Comparison of ENCODE assay signal across 10 mouse cellular contexts in the genomic region with DNA sequence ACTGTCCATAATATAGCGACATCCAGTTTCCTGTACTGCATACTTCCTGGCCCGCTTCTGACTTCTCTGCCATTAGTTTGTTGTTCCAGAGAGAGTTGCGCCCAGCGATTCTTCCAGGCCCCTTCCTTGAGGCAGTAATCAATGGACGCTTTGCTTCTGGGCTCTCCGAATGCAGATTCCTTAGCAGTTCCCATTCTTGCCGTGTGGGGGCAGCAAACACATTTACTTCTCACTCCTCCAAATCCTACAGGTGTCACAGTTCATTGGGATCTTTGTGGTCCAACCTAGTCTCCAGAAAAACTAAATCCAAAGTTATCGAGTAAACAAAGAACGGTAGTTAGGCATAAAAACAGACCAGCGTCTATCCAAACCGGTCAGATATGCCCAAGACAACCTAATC. TPM values are rescaled to one million over a fixed set of nuclear protein-coding genes. Genes with fewer than 3 reads are reported as not detected.
DNase-seq lines count a peak whose midpoint lies in the region; ATAC-seq and TF ChIP-seq lines count a peak whose summit lies in the region.
"Had no signal": no experiment of that assay in that cellular context is flagged by ENCODE, and none has a peak within 500 bp of the region (broad histone marks: within the 10 kb centered on the region; RNA-seq: fewer than 3 reads in every experiment).

No protein-coding gene starts in this region.

- no peaks in the 10 kb centered on the region for H3K4me1 ChIP-seq in liver, adult 2 months (ENCODE audit: control insufficient read depth, insufficient read depth, low read length)
- H3K4me1 ChIP-seq in liver, embryonic 11.5 days (replicated peaks; ENCODE audit: control insufficient read depth, insufficient read depth, low read length) = no peaks in the 10 kb centered on the region
- H3K4me1 ChIP-seq in lung, embryonic 14.5 days (ENCODE audit: insufficient read depth) = peaks cover 4% of the 10 kb centered on the region; the same call in 1 of the 2 replicates
- H3K4me1 ChIP-seq: midbrain, embryonic 12.5 days had no signal

- peak; percentile 34 to 82 for DNase-seq in adrenal gland, adult (ENCODE audit: inconsistent age in 2 of 2, low spot score in 1 of 2)
- no peak for DNase-seq in adrenal gland, adult 8-10 months
- DNase-seq in liver, adult 2 months (ENCODE audit: extremely low read depth, low read depth, low spot score) = peak; percentile 35
- DNase-seq in liver, embryonic 11.5 days (ENCODE audit: low spot score) = no peak
- DNase-seq in c-Kit-positive CD71-positive TER-119-positive erythroid progenitor cells, embryonic 14.5 days (ENCODE audit: low spot score) = peak; percentile 20
- peak; percentile 75 for DNase-seq in kidney, postnatal 10 days
- peak; percentile 72 for DNase-seq in lung, embryonic 14.5 days
- DNase-seq in testis, postnatal 10 days (ENCODE audit: low spot score) = peak; percentile 71

- no peaks in the 10 kb centered on the region for H3K9me3 ChIP-seq in liver, embryonic 11.5 days (ENCODE audit: control insufficient read depth, low read length)
- no peaks in the 10 kb centered on the region for H3K9me3 ChIP-seq in lung, embryonic 14.5 days (ENCODE audit: low read depth, low read length)
- H3K9me3 ChIP-seq: midbrain, embryonic 12.5 days had no signal

- H3K36me3 ChIP-seq in liver, adult 2 months (ENCODE audit: control insufficient read depth, insufficient read depth, low read length) = no peaks in the 10 kb centered on the region
- H3K36me3 ChIP-seq in liver, embryonic 11.5 days (ENCODE audit: control insufficient read depth, insufficient read depth, low read length) = no peaks in the 10 kb centered on the region
- H3K36me3 ChIP-seq in lung, embryonic 14.5 days (ENCODE audit: insufficient read depth) = no peaks in the 10 kb centered on the region
- H3K36me3 ChIP-seq: midbrain, embryonic 12.5 days had no signal

- no peak for ATAC-seq in liver, embryonic 11.5 days (replicated peaks; ENCODE audit: low FRiP score)
- ATAC-seq in lung, embryonic 14.5 days (ENCODE audit: insufficient read depth) = no peak

- H3K79me2 ChIP-seq in liver, adult 2 months (ENCODE audit: control insufficient read depth, insufficient read depth, low read length) = no peaks in the 10 kb centered on the region

- TF ChIP-seq CTCF in liver, adult 2 months (IDR thresholded peaks at IDR 0.05; ENCODE audit: low read depth, low read length) = peak; percentile 57
- peak; percentile 72 for TF ChIP-seq CTCF in lung, embryonic 14.5 days (IDR thresholded peaks at IDR 0.05; ENCODE audit: low read depth)

- TF ChIP-seq POLR2A in liver, adult 2 months (IDR thresholded peaks at IDR 0.05; ENCODE audit: extremely low read depth, insufficient read depth, low read length) = no peak

- H3K9ac ChIP-seq in liver, adult 2 months (ENCODE audit: low read depth, low read length) = no peak overlapping the region
- H3K9ac ChIP-seq in liver, embryonic 11.5 days (ENCODE audit: low read depth, low read length) = no peak overlapping the region
- no peak overlapping the region for H3K9ac ChIP-seq in lung, embryonic 14.5 days
- H3K9ac ChIP-seq: midbrain, embryonic 12.5 days had no signal

- H3K27me3 ChIP-seq in liver, adult 2 months (ENCODE audit: control insufficient read depth, insufficient read depth, low read length) = no peaks in the 10 kb centered on the region
- no peaks in the 10 kb centered on the region; the same call in 1 of the 2 replicates for H3K27me3 ChIP-seq in liver, embryonic 11.5 days (replicated peaks; ENCODE audit: control insufficient read depth, insufficient read depth, low read length)
- no peaks in the 10 kb centered on the region for H3K27me3 ChIP-seq in lung, embryonic 14.5 days (ENCODE audit: insufficient read depth, low read length)
- H3K27me3 ChIP-seq: midbrain, embryonic 12.5 days had no signal

- no peak overlapping the region for H3K4me3 ChIP-seq in liver, adult 2 months (ENCODE audit: insufficient read depth, low read depth, low read length)
- no peak overlapping the region for H3K4me3 ChIP-seq in liver, embryonic 11.5 days (ENCODE audit: low read depth, low read length)
- H3K4me3 ChIP-seq in lung, embryonic 14.5 days (ENCODE audit: low read depth, low read length) = no peak overlapping the region
- H3K4me3 ChIP-seq: midbrain, embryonic 12.5 days had no signal

- no peak overlapping the region for H3K27ac ChIP-seq in liver, adult 2 months (replicated peaks; ENCODE audit: insufficient read depth, low read depth, low read length)
- H3K27ac ChIP-seq in liver, embryonic 11.5 days (ENCODE audit: low read depth, low read length) = no peak overlapping the region
- no peak overlapping the region for H3K27ac ChIP-seq in lung, embryonic 14.5 days (ENCODE audit: low read depth)
- H3K27ac ChIP-seq: midbrain, embryonic 12.5 days had no signal

- H3K4me2 ChIP-seq in liver, embryonic 11.5 days = no peak overlapping the region
- no peak overlapping the region for H3K4me2 ChIP-seq in lung, embryonic 14.5 days
- H3K4me2 ChIP-seq: midbrain, embryonic 12.5 days had no signal

- WGBS in liver, adult 2 months = 67% methylated on average over 11 of the region's 11 CpGs
- WGBS in liver, embryonic 11.5 days = 59% methylated on average over 11 of the region's 11 CpGs
- WGBS in lung, embryonic 14.5 days = 60% methylated on average over 11 of the region's 11 CpGs

RNA-seq across cellular contexts. Expression of gene Gcnt3, which starts 46.2 kb away (rescaled TPM):
- total RNA-seq in adrenal gland, adult 8-10 months (2022) = not detected
- total RNA-seq in liver, adult 2 months (2014; rRNA removed) = 0.07 and 0.09 TPM in 2 replicates
- 0.02 TPM in 1 of 2 replicates, not detected in the other for polyA plus RNA-seq in liver, adult 2 months (2012; rRNA removed)
- not detected in 2 replicates for polyA plus RNA-seq in liver, embryonic 11.5 days (2014; fragmentation: Nextera tagmentation; extraction: Ambion mirVana)
- 0.18 and 0.21 TPM in 2 replicates for polyA plus RNA-seq in lung, embryonic 14.5 days (2014; fragmentation: Nextera tagmentation; extraction: Ambion mirVana)
- total RNA-seq: gastrocnemius, postnatal 4 days had no signal
- polyA plus RNA-seq: midbrain, embryonic 12.5 days had no signal

RNA-seq across cellular contexts. Expression of gene Fam81a, which starts 58.3 kb away (rescaled TPM):
- total RNA-seq in adrenal gland, adult 8-10 months (2022) = 1 to 10 TPM; 2.1 to 2.9 (median 2.5) TPM
- total RNA-seq in liver, adult 2 months (2014; rRNA removed) = 2.5 and 2.6 TPM in 2 replicates
- 0.44 and 0.57 TPM in 2 replicates for polyA plus RNA-seq in liver, adult 2 months (2012; rRNA removed)
- 1.6 and 2.9 TPM in 2 replicates for polyA plus RNA-seq in liver, embryonic 11.5 days (2014; fragmentation: Nextera tagmentation; extraction: Ambion mirVana)
- polyA plus RNA-seq in lung, embryonic 14.5 days (2014; fragmentation: Nextera tagmentation; extraction: Ambion mirVana) = 4.2 and 6.0 TPM in 2 replicates

Comparison
In these comparisons a context has a peak if more than half of its experiments do, and no peak if none do; other contexts are left out.
1. DNase-seq: peak in adrenal gland, adult (2 of 2), liver, adult 2 months (single experiment), c-Kit-positive CD71-positive TER-119-positive erythroid progenitor cells, embryonic 14.5 days (single experiment), kidney, postnatal 10 days (single experiment), lung, embryonic 14.5 days (single experiment) and testis, postnatal 10 days (single experiment); none in adrenal gland, adult 8-10 months (single experiment) and liver, embryonic 11.5 days (single experiment).